Mouse (Mus musculus): ENCODE results near the gene 1110017D15Rik. TPM values are rescaled to one million over a fixed set of nuclear protein-coding genes. Genes with fewer than 3 reads are reported as not detected.
A peak's percentile ranks its signal among the peaks of the same experiment; 100 is the strongest.

Gene 1110017D15Rik
- polyA plus RNA-seq, 2 experiments: 0.44 to 0.78 TPM

DNA sequence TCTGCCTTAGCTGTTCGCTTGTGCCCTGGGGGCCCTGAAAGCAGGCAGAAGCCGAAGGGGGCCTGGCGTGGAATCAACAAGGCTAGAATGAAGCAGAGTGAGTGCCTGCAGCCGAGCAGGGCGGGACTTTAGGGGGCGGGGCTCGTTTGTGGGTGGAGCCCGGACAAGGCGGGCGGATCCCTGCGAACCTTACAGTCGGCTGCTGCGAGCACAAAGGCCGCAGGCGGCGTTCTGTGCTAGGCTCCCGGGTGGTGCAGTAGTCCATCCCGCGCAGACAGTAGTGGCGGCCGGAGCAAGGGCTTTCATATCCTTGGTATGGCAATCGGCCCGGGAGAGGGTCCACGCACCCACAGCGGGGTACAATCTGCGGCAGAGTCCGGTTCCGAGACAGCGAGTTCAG, 10.2 kb downstream of the 1110017D15Rik start:
- H3K27me3 ChIP-seq (ENCODE audit: control insufficient read depth, insufficient read depth, low read length): peaks cover 6% of the 10 kb centered on the region; the same call in 1 of the 2 replicates
- TF ChIP-seq POLR2A (IDR thresholded peaks at IDR 0.05; ENCODE audit: borderline replicate concordance, extremely low read depth, insufficient read depth, insufficient read length): peak; percentile 70; the same call in 1 of the 2 replicates
- under 1% methylated on average over 28 of the region's 29 CpGs for WGBS

DNA sequence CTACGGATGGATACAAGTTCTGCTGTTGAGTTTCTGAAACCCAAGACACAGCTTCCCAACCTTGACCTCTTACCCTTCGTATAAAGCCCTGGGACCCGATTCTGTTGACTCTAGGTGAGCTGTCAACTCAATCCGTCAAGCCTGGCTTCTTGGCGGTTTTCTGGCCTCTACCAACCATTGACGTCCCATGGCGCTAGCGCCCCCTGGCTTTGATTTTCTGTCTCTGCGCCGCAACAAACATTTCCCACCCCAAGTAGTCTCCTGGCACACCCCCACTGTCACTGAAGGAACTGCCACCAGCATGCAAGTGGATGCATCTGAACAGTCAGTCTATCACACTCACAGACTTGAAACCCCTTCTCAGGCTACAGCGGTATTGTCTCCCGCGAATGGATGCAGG, 11.0 kb downstream of the 1110017D15Rik start:
- ATAC-seq (ENCODE audit: low FRiP score, low read depth) (no peak), DNase-seq (ENCODE audit: low spot score) (no peak)
- H3K27ac ChIP-seq (replicated peaks; ENCODE audit: low read depth, low read length): no peak overlapping the region
- H3K4me2 ChIP-seq (replicated peaks; ENCODE audit: low read depth, low read length, severe bottlenecking): peak overlapping the region; percentile 81; the same call in 1 of the 2 replicates
- WGBS: 13% methylated on average over 13 of the region's 13 CpGs
- no peaks in the 10 kb centered on the region for H3K36me3 ChIP-seq (ENCODE audit: control insufficient read depth, insufficient read depth, low read length)
- no peak for TF ChIP-seq POLR2A (IDR thresholded peaks at IDR 0.05; ENCODE audit: borderline replicate concordance, extremely low read depth, insufficient read depth, insufficient read length)
- H3K4me1 ChIP-seq (ENCODE audit: control insufficient read depth, insufficient read depth, low read length): peaks cover 13% of the 10 kb centered on the region
- peaks cover 13% of the 10 kb centered on the region for H3K27me3 ChIP-seq (ENCODE audit: control insufficient read depth, insufficient read depth, low read length)
- no peaks in the 10 kb centered on the region for H3K9me3 ChIP-seq (ENCODE audit: control insufficient read depth, low read length)
- no peak overlapping the region for H3K9ac ChIP-seq (ENCODE audit: low read depth, low read length, severe bottlenecking)
- H3K4me3 ChIP-seq (replicated peaks; ENCODE audit: low read length): 0 out of 2 replicates have a peak overlapping the region, but pooled peaks have one; percentile 48

More for the DNA sequence above, 10.2 kb downstream of the 1110017D15Rik start:
- peak; percentile 81 for ATAC-seq (ENCODE audit: low FRiP score, low read depth)
- H3K4me3 ChIP-seq (replicated peaks; ENCODE audit: low read length): peak overlapping the region; percentile 48
- H3K9ac ChIP-seq (ENCODE audit: low read depth, low read length, severe bottlenecking): peak overlapping the region; percentile 62
- no peaks in the 10 kb centered on the region for H3K36me3 ChIP-seq (ENCODE audit: control insufficient read depth, insufficient read depth, low read length)
- no peaks in the 10 kb centered on the region for H3K9me3 ChIP-seq (ENCODE audit: control insufficient read depth, low read length)
- H3K4me1 ChIP-seq (ENCODE audit: control insufficient read depth, insufficient read depth, low read length): peaks cover 13% of the 10 kb centered on the region
- no peak overlapping the region for H3K27ac ChIP-seq (replicated peaks; ENCODE audit: low read depth, low read length)
- H3K4me2 ChIP-seq (replicated peaks; ENCODE audit: low read depth, low read length, severe bottlenecking): peak overlapping the region; percentile 81
- peak; percentile 88 for DNase-seq (ENCODE audit: low spot score)

DNA sequence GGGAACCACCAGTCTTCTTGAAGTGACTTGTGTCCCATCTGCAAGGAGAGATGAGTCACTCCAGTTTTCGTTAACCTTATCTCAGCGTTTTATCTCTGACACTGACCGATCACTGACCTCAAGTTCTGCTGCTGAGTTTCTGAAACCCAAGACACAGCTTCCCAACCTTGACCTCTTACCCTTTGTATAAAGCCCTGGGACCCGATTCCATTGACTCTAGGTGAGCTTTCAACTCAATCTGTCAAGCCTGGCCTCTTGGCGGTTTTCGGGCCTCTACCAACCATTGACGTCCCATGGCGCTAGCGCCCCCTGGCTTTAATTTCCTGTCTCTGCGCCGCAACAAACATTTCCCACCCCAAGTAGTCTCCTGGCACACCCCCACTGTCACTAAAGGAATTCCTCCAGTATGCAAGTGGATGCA, 12.0 kb downstream of the 1110017D15Rik start:
- 58% methylated on average over 11 of the region's 11 CpGs for WGBS
- no peak for DNase-seq (ENCODE audit: low spot score)

GRCm38 (mm10) chr4:41504325-41504724, 12.8 kb downstream of the 1110017D15Rik start:
- Histone ChIP-seq H3K27me3 (ENCODE audit: control insufficient read depth, insufficient read depth, low read length) (peaks cover 31% of the 10 kb centered on the region), H3K4me1 (ENCODE audit: control insufficient read depth, insufficient read depth, low read length) (peaks cover 13% of the 10 kb centered on the region), H3K4me3 (replicated peaks; ENCODE audit: low read length) (no peak overlapping the region), H3K9ac (ENCODE audit: low read depth, low read length, severe bottlenecking) (no peak overlapping the region), H3K4me2 (replicated peaks; ENCODE audit: low read depth, low read length, severe bottlenecking) (no peak overlapping the region), H3K36me3 (ENCODE audit: control insufficient read depth, insufficient read depth, low read length) (no peaks in the 10 kb centered on the region), H3K9me3 (ENCODE audit: control insufficient read depth, low read length) (no peaks in the 10 kb centered on the region), H3K27ac (replicated peaks; ENCODE audit: low read depth, low read length) (no peak overlapping the region)
- DNase-seq (ENCODE audit: low spot score) (no peak), ATAC-seq (ENCODE audit: low FRiP score, low read depth) (no peak)
- 72% methylated on average over 5 of the region's 5 CpGs for WGBS
- TF ChIP-seq POLR2A (IDR thresholded peaks at IDR 0.05; ENCODE audit: borderline replicate concordance, extremely low read depth, insufficient read depth, insufficient read length): no peak

More for the DNA sequence above, 12.0 kb downstream of the 1110017D15Rik start:
- Histone ChIP-seq H3K4me1 (ENCODE audit: control insufficient read depth, insufficient read depth, low read length) (peaks cover 13% of the 10 kb centered on the region), H3K9ac (ENCODE audit: low read depth, low read length, severe bottlenecking) (no peak overlapping the region), H3K4me3 (replicated peaks; ENCODE audit: low read length) (no peak overlapping the region), H3K9me3 (ENCODE audit: control insufficient read depth, low read length) (no peaks in the 10 kb centered on the region), H3K27ac (replicated peaks; ENCODE audit: low read depth, low read length) (no peak overlapping the region), H3K27me3 (ENCODE audit: control insufficient read depth, insufficient read depth, low read length) (peaks cover 23% of the 10 kb centered on the region), H3K36me3 (ENCODE audit: control insufficient read depth, insufficient read depth, low read length) (no peaks in the 10 kb centered on the region), H3K4me2 (replicated peaks; ENCODE audit: low read depth, low read length, severe bottlenecking) (no peak overlapping the region)
- no peak for ATAC-seq (ENCODE audit: low FRiP score, low read depth)
- TF ChIP-seq POLR2A (IDR thresholded peaks at IDR 0.05; ENCODE audit: borderline replicate concordance, extremely low read depth, insufficient read depth, insufficient read length): no peak

DNA sequence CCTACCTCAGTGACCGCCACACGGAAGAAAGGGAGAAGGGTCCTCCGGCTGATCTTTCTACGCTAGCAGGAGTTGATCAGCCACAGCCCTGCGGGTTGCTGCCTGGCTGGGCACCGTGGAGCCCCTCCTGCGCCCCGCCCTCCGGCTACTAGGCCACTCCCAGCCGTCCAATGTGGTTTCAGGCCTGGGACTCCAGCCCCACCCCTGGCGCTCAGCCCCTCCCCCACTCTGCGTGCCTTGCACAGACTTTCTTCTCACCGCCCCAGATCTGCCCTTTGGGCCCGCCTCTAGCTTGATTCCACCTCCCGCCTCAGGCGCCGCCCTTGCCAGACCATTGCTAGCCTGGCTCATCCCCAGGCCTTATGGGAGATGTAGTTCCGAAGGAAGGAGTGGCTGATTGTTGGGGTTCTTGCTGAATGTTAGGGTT, 14.1 kb downstream of the 1110017D15Rik start, which contains the start of gene AI464131:
Gene AI464131, minus strand, starts transcription at position 91 of the 427 bp plus-strand sequence.
- ATAC-seq (ENCODE audit: low FRiP score, low read depth) (peak; percentile 90), DNase-seq (ENCODE audit: low spot score) (peak; percentile 95)
- Histone ChIP-seq H3K27ac (replicated peaks; ENCODE audit: low read depth, low read length) (0 out of 2 replicates have a peak within 1 kb of the TSS, but pooled peaks have one; percentile 26), H3K4me3 (replicated peaks; ENCODE audit: low read length) (peak within 1 kb of the TSS; percentile 36), H3K9me3 (ENCODE audit: control insufficient read depth, low read length) (no peaks in the 10 kb centered on the region), H3K36me3 (ENCODE audit: control insufficient read depth, insufficient read depth, low read length) (no peaks in the 10 kb centered on the region), H3K4me1 (ENCODE audit: control insufficient read depth, insufficient read depth, low read length) (peaks cover 19% of the 10 kb centered on the region), H3K27me3 (ENCODE audit: control insufficient read depth, insufficient read depth, low read length) (peaks cover 44% of the 10 kb centered on the region), H3K9ac (ENCODE audit: low read depth, low read length, severe bottlenecking) (peak within 1 kb of the TSS; percentile 43), H3K4me2 (replicated peaks; ENCODE audit: low read depth, low read length, severe bottlenecking) (peak within 1 kb of the TSS; percentile 60)
- WGBS: 6% methylated on average over 17 of the region's 18 CpGs
- no peak for TF ChIP-seq POLR2A (IDR thresholded peaks at IDR 0.05; ENCODE audit: borderline replicate concordance, extremely low read depth, insufficient read depth, insufficient read length)

Measured in limb, embryonic 14.5 days (tissue).